Mouse (Mus musculus): ENCODE measurements around the gene Tmem116. TPM values are rescaled to one million over a fixed set of nuclear protein-coding genes. Genes with fewer than 3 reads are reported as not detected.

Gene Tmem116
- polyA plus RNA-seq, 1 experiment from 2014 or later, result 4.2 TPM

DNA sequence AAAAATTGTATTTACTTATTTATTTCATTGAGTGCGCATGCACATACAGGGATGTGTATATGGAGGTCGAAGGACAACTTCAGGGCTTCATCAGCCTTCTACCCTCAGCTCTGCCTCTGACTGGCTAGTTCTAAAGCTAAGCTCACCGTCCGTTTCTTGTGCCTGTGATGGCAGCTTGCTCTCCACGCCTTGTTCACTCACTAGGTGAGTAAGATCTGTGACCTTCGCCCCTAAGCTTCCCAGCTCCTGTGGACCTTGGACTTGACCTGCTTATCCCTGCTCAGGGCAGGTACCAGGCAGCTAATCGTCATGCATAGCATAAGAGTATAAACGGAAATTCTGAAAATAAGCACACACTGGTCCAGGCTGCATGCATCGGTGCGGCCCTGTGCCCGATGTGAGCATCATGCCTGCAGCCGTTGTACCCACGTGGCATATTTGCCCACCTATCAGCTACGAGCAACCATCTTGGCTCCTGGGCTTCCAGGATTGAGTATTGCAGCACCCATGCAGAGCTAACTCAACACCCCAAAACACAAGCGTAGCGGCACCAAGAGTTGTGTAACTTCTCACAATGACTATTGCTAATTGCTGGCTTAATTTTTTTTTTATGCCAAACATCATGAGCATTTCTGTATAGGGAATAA lies 114.5 kb downstream of the Tmem116 start:
- peak; percentile 92 for ATAC-seq
- Histone ChIP-seq H3K4me1 (ENCODE audit: control insufficient read depth, insufficient read depth, low read length) (peaks cover 11% of the 10 kb centered on the region; the same call in 1 of the 2 replicates), H3K36me3 (ENCODE audit: control insufficient read depth, insufficient read depth, low read length) (0 out of 2 replicates have a peak, but pooled peaks cover 4% of the 10 kb centered on the region), H3K27ac (ENCODE audit: low read length) (peak overlapping the region; percentile 75), H3K9me3 (ENCODE audit: control insufficient read depth, low read length) (no peaks in the 10 kb centered on the region), H3K9ac (ENCODE audit: low read depth, low read length) (no peak overlapping the region), H3K4me2 (ENCODE audit: low read depth, low read length) (no peak overlapping the region; the same call in 1 of the 2 replicates), H3K4me3 (ENCODE audit: low read length) (no peak overlapping the region), H3K27me3 (replicated peaks; ENCODE audit: control insufficient read depth, insufficient read depth, low read length) (no peaks in the 10 kb centered on the region)
- 73% methylated on average over 16 of the region's 16 CpGs for WGBS

GRCm38 (mm10) chr5:121569881-121570420 lies 118.3 kb downstream of the Tmem116 start:
- 0 out of 2 replicates have a peak, but pooled peaks cover 4% of the 10 kb centered on the region for H3K36me3 ChIP-seq (ENCODE audit: control insufficient read depth, insufficient read depth, low read length)
- 77% methylated on average over 9 of the region's 9 CpGs for WGBS
- no peak for ATAC-seq

GRCm38 (mm10) chr5:121570787-121571186 lies 119.1 kb downstream of the Tmem116 start:
- H3K27me3 ChIP-seq (replicated peaks; ENCODE audit: control insufficient read depth, insufficient read depth, low read length), result no peaks in the 10 kb centered on the region
- 0 out of 2 replicates have a peak, but pooled peaks cover 8% of the 10 kb centered on the region for H3K4me1 ChIP-seq (ENCODE audit: control insufficient read depth, insufficient read depth, low read length)
- no peaks in the 10 kb centered on the region for H3K9me3 ChIP-seq (ENCODE audit: control insufficient read depth, low read length)
- no peak overlapping the region for H3K27ac ChIP-seq (ENCODE audit: low read length)
- ATAC-seq, result no peak
- no peak overlapping the region for H3K9ac ChIP-seq (ENCODE audit: low read depth, low read length)
- H3K4me3 ChIP-seq (ENCODE audit: low read length), result no peak overlapping the region
- WGBS, result 52% methylated on average over 1 of the region's 1 CpGs
- no peak overlapping the region for H3K4me2 ChIP-seq (ENCODE audit: low read depth, low read length)
- H3K36me3 ChIP-seq (ENCODE audit: control insufficient read depth, insufficient read depth, low read length), result peaks cover 7% of the 10 kb centered on the region; the same call in 1 of the 2 replicates

More at GRCm38 (mm10) chr5:121569881-121570420, 118.3 kb downstream of the Tmem116 start:
- no peak overlapping the region for H3K27ac ChIP-seq (ENCODE audit: low read length)
- H3K9ac ChIP-seq (ENCODE audit: low read depth, low read length), result no peak overlapping the region
- H3K4me1 ChIP-seq (ENCODE audit: control insufficient read depth, insufficient read depth, low read length), result peaks cover 11% of the 10 kb centered on the region; the same call in 1 of the 2 replicates
- no peaks in the 10 kb centered on the region for H3K27me3 ChIP-seq (replicated peaks; ENCODE audit: control insufficient read depth, insufficient read depth, low read length)
- H3K9me3 ChIP-seq (ENCODE audit: control insufficient read depth, low read length), result no peaks in the 10 kb centered on the region
- H3K4me3 ChIP-seq (ENCODE audit: low read length), result no peak overlapping the region
- no peak overlapping the region for H3K4me2 ChIP-seq (ENCODE audit: low read depth, low read length)

Other genes starting within 250 kb of the Tmem116 start
- gene Rpl6, start 247.4 kb upstream of the Tmem116 start, polyA plus RNA-seq (2015; fragmentation: Nextera tagmentation; extraction: Ambion mirVana), result 512 and 565 TPM in 2 replicates
- 3.0 and 3.1 TPM in 2 replicates for gene Hectd4, start 231.7 kb upstream of the Tmem116 start, polyA plus RNA-seq (2015; fragmentation: Nextera tagmentation; extraction: Ambion mirVana)
- 56.9 and 57.2 TPM in 2 replicates for gene Trafd1, start 66.3 kb upstream of the Tmem116 start, polyA plus RNA-seq (2015; fragmentation: Nextera tagmentation; extraction: Ambion mirVana)
- gene Naa25, start 54.0 kb upstream of the Tmem116 start, polyA plus RNA-seq (2015; fragmentation: Nextera tagmentation; extraction: Ambion mirVana), result 45.9 and 48.3 TPM in 2 replicates
- 183 and 202 TPM in 2 replicates for gene Erp29, start 613 bp downstream of the Tmem116 start, polyA plus RNA-seq (2015; fragmentation: Nextera tagmentation; extraction: Ambion mirVana)
- not detected in 2 replicates for gene Adam1b, start 51.5 kb downstream of the Tmem116 start, polyA plus RNA-seq (2015; fragmentation: Nextera tagmentation; extraction: Ambion mirVana)
- 0.81 and 1.0 TPM in 2 replicates for gene Adam1a, start 93.6 kb downstream of the Tmem116 start, polyA plus RNA-seq (2015; fragmentation: Nextera tagmentation; extraction: Ambion mirVana)
- not detected in 2 replicates for gene Gm42878, start 93.6 kb downstream of the Tmem116 start, polyA plus RNA-seq (2015; fragmentation: Nextera tagmentation; extraction: Ambion mirVana)
- gene Mapkapk5, start 94.0 kb downstream of the Tmem116 start, polyA plus RNA-seq (2015; fragmentation: Nextera tagmentation; extraction: Ambion mirVana), result 47.3 and 48.0 TPM in 2 replicates
- gene Aldh2, start 141.9 kb downstream of the Tmem116 start, polyA plus RNA-seq (2015; fragmentation: Nextera tagmentation; extraction: Ambion mirVana), result 236 TPM in 2 replicates
- gene Acad12, start 167.0 kb downstream of the Tmem116 start, polyA plus RNA-seq (2015; fragmentation: Nextera tagmentation; extraction: Ambion mirVana), result 4.5 and 5.3 TPM in 2 replicates
- 7.8 and 9.7 TPM in 2 replicates for gene Acad10, start 208.6 kb downstream of the Tmem116 start, polyA plus RNA-seq (2015; fragmentation: Nextera tagmentation; extraction: Ambion mirVana)
- 26.4 and 30.4 TPM in 2 replicates for gene Brap, start 208.7 kb downstream of the Tmem116 start, polyA plus RNA-seq (2015; fragmentation: Nextera tagmentation; extraction: Ambion mirVana)

Data from intestine, embryonic 16.5 days (tissue).